Mouse (Mus musculus) midbrain, embryonic 15.5 days (tissue): ENCODE measurements around the gene Dynll1. TPM values are rescaled to one million over a fixed set of nuclear protein-coding genes. Genes with fewer than 3 reads are reported as not detected.

Experiments used
- ATAC-seq: fragments of 200-750 bp; cut with Nextera tagmentation; replicated peaks from 2 replicates; pipeline ENCODE4 v1.8.0; 2017; ENCODE audit warnings: moderate TSS enrichment
- H3K27ac ChIP-seq: fragments of 300-500 bp; sonication (generic); 2 replicates; pipeline ENCODE4 v1.5.1; 2015; ENCODE audit warnings: mild to moderate bottlenecking, inconsistent platforms
- H3K27me3 ChIP-seq: fragments of 300-500 bp; sonication (generic); replicated peaks from 2 replicates; pipeline ENCODE4 v1.6.1; 2015; ENCODE audit warnings: inconsistent platforms
- H3K36me3 ChIP-seq: fragments of 300-500 bp; sonication (generic); replicated peaks from 2 replicates; pipeline ENCODE4 v1.6.1; 2015; ENCODE audit warnings: inconsistent platforms
- H3K4me1 ChIP-seq: fragments of 300-500 bp; sonication (generic); 2 replicates; pipeline ENCODE4 v1.6.1; 2015; ENCODE audit warnings: inconsistent platforms
- H3K4me2 ChIP-seq: fragments of 300-500 bp; sonication (generic); 2 replicates; pipeline ENCODE4 v1.6.1; 2015; ENCODE audit warnings: inconsistent platforms, mild to moderate bottlenecking, moderate library complexity
- H3K4me3 ChIP-seq: fragments of 300-500 bp; sonication (generic); 2 replicates; pipeline ENCODE4 v1.5.1; 2015; ENCODE audit warnings: mild to moderate bottlenecking, inconsistent platforms
- H3K9ac ChIP-seq: fragments of 300-500 bp; sonication (generic); 2 replicates; pipeline ENCODE4 v1.6.1; 2015; ENCODE audit warnings: mild to moderate bottlenecking, inconsistent platforms
- H3K9me3 ChIP-seq: fragments of 300-500 bp; sonication (generic); 2 replicates; pipeline ENCODE4 v1.6.1; 2016; ENCODE audit warnings: inconsistent platforms
- WGBS: fragments of 180-500 bp; shearing (Covaris S2); methylation state at CpG from one replicate; pipeline ENCODE4 v1.1.7; 2015; ENCODE audit warnings: mixed read lengths; 5-methylcytosine and 5-hydroxymethylcytosine counted together
- polyA plus RNA-seq: library from polyadenylated mRNA; unstranded; fragments of >200 nt; fragmentation: Nextera tagmentation; extraction: Ambion mirVana; gene quantifications from 2 replicates; pipeline ENCODE4 v1.2.1, GENCODE M21; 2015

Gene Dynll1
- polyA plus RNA-seq, 1 experiment from 2014 or later, result 1,095 TPM

GRCm38 (mm10) chr5:115272812-115273548, 27.8 kb downstream of the Dynll1 start, which contains the start of gene Rnf10:
Gene Rnf10 (minus strand): TSS chr5:115272898.
- peak; percentile 91 for ATAC-seq
- no peaks in the 10 kb centered on the region for H3K9me3 ChIP-seq
- H3K27ac ChIP-seq, result peak within 1 kb of the TSS; percentile 93
- WGBS, result 12% methylated on average over 26 of the region's 26 CpGs
- H3K27me3 ChIP-seq, result no peaks in the 10 kb centered on the region
- peak within 1 kb of the TSS; percentile 98 for H3K9ac ChIP-seq
- H3K4me3 ChIP-seq, result peak within 1 kb of the TSS; percentile 92
- H3K36me3 ChIP-seq, result no peaks in the 10 kb centered on the region
- H3K4me1 ChIP-seq, result peaks cover 47% of the 10 kb centered on the region
- H3K4me2 ChIP-seq, result peak within 1 kb of the TSS; percentile 56

- Histone ChIP-seq H3K4me1 (peaks cover 52% of the 10 kb centered on the region), H3K9ac (peak overlapping the region; percentile 98)
- WGBS, result under 1% methylated on average over 68 of the region's 77 CpGs
Measured at GRCm38 (mm10) chr5:115271931-115272811, 28.6 kb downstream of the Dynll1 start.

GRCm38 (mm10) chr5:115269969-115270368, 30.8 kb downstream of the Dynll1 start:
- Histone ChIP-seq H3K9ac (no peak overlapping the region), H3K9me3 (no peaks in the 10 kb centered on the region), H3K4me3 (no peak overlapping the region; the same call in 1 of the 2 replicates), H3K36me3 (no peaks in the 10 kb centered on the region), H3K27me3 (no peaks in the 10 kb centered on the region), H3K4me1 (peaks cover 61% of the 10 kb centered on the region), H3K27ac (no peak overlapping the region), H3K4me2 (peak overlapping the region; percentile 56; the same call in 1 of the 2 replicates)
- 94% methylated on average over 1 of the region's 1 CpGs for WGBS
- ATAC-seq, result no peak

More at GRCm38 (mm10) chr5:115271931-115272811, 28.6 kb downstream of the Dynll1 start:
- Histone ChIP-seq H3K27me3 (no peaks in the 10 kb centered on the region), H3K4me3 (peak overlapping the region; percentile 92), H3K9me3 (no peaks in the 10 kb centered on the region), H3K27ac (peak overlapping the region; percentile 93), H3K36me3 (no peaks in the 10 kb centered on the region), H3K4me2 (peak overlapping the region; percentile 56)
- peak; percentile 62 for ATAC-seq

GRCm38 (mm10) chr5:115268266-115268665, 32.5 kb downstream of the Dynll1 start:
- no peak overlapping the region for H3K27ac ChIP-seq
- no peaks in the 10 kb centered on the region for H3K36me3 ChIP-seq
- no peaks in the 10 kb centered on the region for H3K27me3 ChIP-seq
- no peak overlapping the region for H3K9ac ChIP-seq
- WGBS, result 74% methylated on average over 3 of the region's 3 CpGs
- no peak for ATAC-seq
- H3K4me1 ChIP-seq, result peaks cover 54% of the 10 kb centered on the region
- no peak overlapping the region for H3K4me3 ChIP-seq
- H3K9me3 ChIP-seq, result no peaks in the 10 kb centered on the region
- no peak overlapping the region for H3K4me2 ChIP-seq

- no peak overlapping the region for H3K4me3 ChIP-seq
- H3K9me3 ChIP-seq, result no peaks in the 10 kb centered on the region
- no peak overlapping the region for H3K9ac ChIP-seq
- no peak overlapping the region for H3K4me2 ChIP-seq
- no peaks in the 10 kb centered on the region for H3K36me3 ChIP-seq
- H3K4me1 ChIP-seq, result peaks cover 51% of the 10 kb centered on the region
- ATAC-seq, result no peak
- WGBS, result 83% methylated on average over 3 of the region's 3 CpGs
- H3K27ac ChIP-seq, result no peak overlapping the region
- H3K27me3 ChIP-seq, result no peaks in the 10 kb centered on the region
Measured at GRCm38 (mm10) chr5:115267469-115268045, 33.2 kb downstream of the Dynll1 start.

- Histone ChIP-seq H3K36me3 (no peaks in the 10 kb centered on the region), H3K4me1 (peaks cover 51% of the 10 kb centered on the region), H3K27me3 (no peaks in the 10 kb centered on the region), H3K27ac (no peak overlapping the region), H3K9ac (no peak overlapping the region), H3K9me3 (no peaks in the 10 kb centered on the region), H3K4me2 (no peak overlapping the region), H3K4me3 (no peak overlapping the region)
- ATAC-seq, result no peak
- 83% methylated on average over 8 of the region's 8 CpGs for WGBS
Measured at GRCm38 (mm10) chr5:115266787-115267468, 33.9 kb downstream of the Dynll1 start.

- 93% methylated on average over 5 of the region's 5 CpGs for WGBS
- peaks cover 46% of the 10 kb centered on the region for H3K4me1 ChIP-seq
- no peak overlapping the region for H3K9ac ChIP-seq
- no peaks in the 10 kb centered on the region for H3K36me3 ChIP-seq
- no peak overlapping the region for H3K27ac ChIP-seq
- no peak overlapping the region for H3K4me2 ChIP-seq
- H3K9me3 ChIP-seq, result no peaks in the 10 kb centered on the region
- ATAC-seq, result no peak
- H3K27me3 ChIP-seq, result no peaks in the 10 kb centered on the region
- H3K4me3 ChIP-seq, result no peak overlapping the region
Measured at GRCm38 (mm10) chr5:115266340-115266739, 34.5 kb downstream of the Dynll1 start.

GRCm38 (mm10) chr5:115262502-115263291, 38.1 kb downstream of the Dynll1 start:
- Histone ChIP-seq H3K27ac (no peak overlapping the region), H3K36me3 (peaks cover 21% of the 10 kb centered on the region; the same call in 1 of the 2 replicates), H3K4me3 (no peak overlapping the region), H3K27me3 (no peaks in the 10 kb centered on the region), H3K4me2 (no peak overlapping the region), H3K9me3 (no peaks in the 10 kb centered on the region), H3K9ac (no peak overlapping the region), H3K4me1 (peaks cover 13% of the 10 kb centered on the region)
- 74% methylated on average over 14 of the region's 14 CpGs for WGBS
- ATAC-seq, result no peak

GRCm38 (mm10) chr5:115261880-115262279, 38.9 kb downstream of the Dynll1 start:
- Histone ChIP-seq H3K9me3 (no peaks in the 10 kb centered on the region), H3K4me3 (no peak overlapping the region), H3K27me3 (no peaks in the 10 kb centered on the region), H3K36me3 (peaks cover 29% of the 10 kb centered on the region), H3K4me2 (no peak overlapping the region), H3K9ac (no peak overlapping the region), H3K4me1 (peaks cover 9% of the 10 kb centered on the region), H3K27ac (no peak overlapping the region)
- WGBS, result 84% methylated on average over 1 of the region's 1 CpGs
- no peak for ATAC-seq

- H3K36me3 ChIP-seq, result peaks cover 36% of the 10 kb centered on the region
- no peak for ATAC-seq
- no peak overlapping the region for H3K4me3 ChIP-seq
Measured at GRCm38 (mm10) chr5:115261141-115261540, 39.7 kb downstream of the Dynll1 start.

GRCm38 (mm10) chr5:115260356-115260755, 40.4 kb downstream of the Dynll1 start:
- H3K4me1 ChIP-seq, result no peaks in the 10 kb centered on the region
- H3K4me2 ChIP-seq, result no peak overlapping the region
- H3K9me3 ChIP-seq, result no peaks in the 10 kb centered on the region
- WGBS, result 91% methylated on average over 6 of the region's 6 CpGs
- no peak for ATAC-seq
- no peaks in the 10 kb centered on the region for H3K27me3 ChIP-seq
- H3K27ac ChIP-seq, result no peak overlapping the region
- no peak overlapping the region for H3K9ac ChIP-seq
- no peak overlapping the region for H3K4me3 ChIP-seq
- peaks cover 43% of the 10 kb centered on the region for H3K36me3 ChIP-seq

More at GRCm38 (mm10) chr5:115261141-115261540, 39.7 kb downstream of the Dynll1 start:
- WGBS, result 88% methylated on average over 8 of the region's 8 CpGs
- H3K4me2 ChIP-seq, result no peak overlapping the region
- H3K4me1 ChIP-seq, result 0 out of 2 replicates have a peak, but pooled peaks cover 5% of the 10 kb centered on the region
- no peak overlapping the region for H3K27ac ChIP-seq
- no peaks in the 10 kb centered on the region for H3K9me3 ChIP-seq
- H3K27me3 ChIP-seq, result no peaks in the 10 kb centered on the region
- H3K9ac ChIP-seq, result no peak overlapping the region
